Mouse (Mus musculus) cerebellum, adult 2 months (tissue): ENCODE results near the gene Gna11.

ENCODE experiments used
- CTCF ChIP-seq: fragments of 200-500 bp; IDR thresholded peaks from 2 replicates; pipeline ENCODE4 v1.5.1; 2011; ENCODE audit warnings: low read depth, mild to moderate bottlenecking, control low read depth, low read length, moderate library complexity, borderline replicate concordance; ENCODE audit not compliant: insufficient read depth
- POLR2A ChIP-seq: fragments of 200-500 bp; IDR thresholded peaks from 2 replicates; pipeline ENCODE4 v1.6.1; 2011; ENCODE audit warnings: low read length, control low read depth, borderline replicate concordance; ENCODE audit not compliant: insufficient read depth

DNA sequence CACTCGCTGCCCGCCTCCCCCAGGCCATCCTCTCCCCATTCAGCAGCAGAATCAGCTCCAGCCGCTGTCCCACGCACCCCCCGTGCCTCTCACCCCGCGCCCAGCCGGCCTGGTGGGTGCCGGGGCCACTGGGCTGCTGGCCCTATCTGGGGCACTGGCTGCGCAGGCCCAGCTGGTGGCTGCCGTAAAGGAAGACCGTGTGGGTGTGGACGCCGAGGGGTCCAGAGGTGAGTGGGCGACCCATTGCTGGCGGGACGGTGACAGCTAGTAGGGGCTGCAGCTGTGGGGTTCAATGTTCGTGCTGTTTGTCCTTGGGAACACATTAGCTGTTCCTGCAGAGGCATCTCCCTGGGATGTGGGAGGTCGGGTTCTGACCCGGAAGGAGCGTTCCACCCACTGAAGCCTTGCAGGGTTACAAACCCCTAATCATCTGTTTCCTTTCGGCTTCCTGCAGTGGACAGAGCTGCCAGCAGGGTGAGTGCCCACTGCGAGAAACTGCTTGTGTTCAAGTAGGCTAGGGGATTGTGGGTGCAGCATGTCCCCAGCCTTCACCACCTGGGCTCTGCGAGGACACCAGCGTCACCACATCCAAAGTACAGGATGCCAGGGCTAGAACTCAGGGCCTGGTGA lies 35.6 kb upstream of the Gna11 start:
- TF ChIP-seq CTCF (no peak), POLR2A (no peak)
